Mouse (Mus musculus) megakaryocyte, adult 5-6 weeks (primary cell): ENCODE results near the gene Skida1. TPM values are rescaled to one million over a fixed set of nuclear protein-coding genes. Genes with fewer than 3 reads are reported as not detected.

Experiments used
- ATAC-seq: 2 replicates; pipeline ENCODE4 v1.8.0; 2016; ENCODE audit warnings: mild to moderate bottlenecking, inconsistent platforms; ENCODE audit not compliant: poor library complexity, severe bottlenecking
- total RNA-seq, 2 experiments: library from RNA; stranded (forward) in 1 of 2; stranded (reverse) in 1 of 2; fragments of 153-499, 151-499 nt in 1 of 2; fragments of 221-1000, 200-1000 nt in 1 of 2; gene quantifications; 2 replicates each; pipeline versions ENCODE4 v1.2.3 to v1.2.4; 2015 to 2017

Gene Skida1
- total RNA-seq (2015), result 0.09 TPM in 1 of 2 replicates, not detected in the other
- not detected in 2 replicates for total RNA-seq (2017)

GRCm38 (mm10) chr2:18048453-18049075, at the start of gene Skida1:
Gene Skida1, minus strand, starts transcription at chr2:18049051.
- ATAC-seq, result no peak

GRCm38 (mm10) chr2:18095804-18096203, 47.0 kb upstream of the Skida1 start:
- ATAC-seq, result no peak

GRCm38 (mm10) chr2:18094319-18094718, 45.5 kb upstream of the Skida1 start:
- ATAC-seq, result no peak

DNA sequence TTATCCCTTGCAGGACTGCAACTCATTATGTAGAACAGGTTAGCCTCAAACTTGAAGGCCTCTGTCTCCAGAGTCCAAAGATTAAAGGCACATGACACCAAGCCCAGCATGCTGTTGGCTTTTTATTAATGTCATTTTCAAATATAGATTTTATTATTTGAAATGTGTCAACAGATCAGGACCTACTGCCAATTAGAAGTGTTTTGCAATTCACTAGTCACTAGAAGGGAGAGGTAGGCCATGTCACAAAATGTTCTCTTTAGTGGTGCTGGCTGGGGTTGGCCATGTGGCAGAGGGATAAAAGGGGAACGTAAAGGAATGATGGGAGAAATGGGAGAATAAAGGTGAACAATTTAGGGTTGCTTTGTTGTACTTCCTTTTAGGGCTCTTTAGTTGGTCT, 45.0 kb upstream of the Skida1 start:
- no peak for ATAC-seq

GRCm38 (mm10) chr2:18087695-18088094, 38.8 kb upstream of the Skida1 start:
- ATAC-seq, result peak; percentile 54; the same call in 1 of the 2 replicates

DNA sequence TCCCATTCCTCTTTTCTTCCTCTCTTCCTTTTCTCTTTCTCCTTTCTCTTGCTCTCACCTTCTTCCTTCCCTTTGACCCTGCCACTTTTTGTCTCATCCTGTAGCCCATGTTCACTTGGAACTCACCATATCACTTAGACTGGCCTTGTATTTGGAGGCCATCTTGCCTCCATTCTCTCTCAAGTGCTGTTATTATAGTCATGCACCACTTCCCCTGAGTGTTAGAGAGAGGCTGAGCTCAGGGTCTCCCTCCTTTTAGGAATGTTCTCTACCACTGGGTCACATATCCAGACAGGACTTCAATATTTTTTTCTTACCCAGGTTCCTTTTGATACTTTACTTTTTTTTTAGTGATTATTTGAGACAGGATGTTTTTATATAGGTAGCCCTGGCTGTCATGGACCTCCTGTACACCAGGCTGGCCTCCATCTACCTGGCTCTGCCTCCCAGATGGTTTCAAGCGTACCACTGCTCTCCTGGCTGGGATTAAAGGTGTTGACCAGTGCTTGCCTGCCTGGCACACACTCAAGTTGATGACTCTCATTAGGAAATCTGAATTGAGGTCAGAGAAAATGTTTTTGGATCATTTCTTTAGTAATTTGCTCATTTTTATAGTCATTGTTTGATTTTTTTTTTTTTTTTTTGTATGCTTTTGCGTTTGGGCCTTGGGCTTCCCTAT, 31.5 kb upstream of the Skida1 start:
- no peak for ATAC-seq

- ATAC-seq, result no peak
Observed at GRCm38 (mm10) chr2:18071947-18072346, 23.1 kb upstream of the Skida1 start.

DNA sequence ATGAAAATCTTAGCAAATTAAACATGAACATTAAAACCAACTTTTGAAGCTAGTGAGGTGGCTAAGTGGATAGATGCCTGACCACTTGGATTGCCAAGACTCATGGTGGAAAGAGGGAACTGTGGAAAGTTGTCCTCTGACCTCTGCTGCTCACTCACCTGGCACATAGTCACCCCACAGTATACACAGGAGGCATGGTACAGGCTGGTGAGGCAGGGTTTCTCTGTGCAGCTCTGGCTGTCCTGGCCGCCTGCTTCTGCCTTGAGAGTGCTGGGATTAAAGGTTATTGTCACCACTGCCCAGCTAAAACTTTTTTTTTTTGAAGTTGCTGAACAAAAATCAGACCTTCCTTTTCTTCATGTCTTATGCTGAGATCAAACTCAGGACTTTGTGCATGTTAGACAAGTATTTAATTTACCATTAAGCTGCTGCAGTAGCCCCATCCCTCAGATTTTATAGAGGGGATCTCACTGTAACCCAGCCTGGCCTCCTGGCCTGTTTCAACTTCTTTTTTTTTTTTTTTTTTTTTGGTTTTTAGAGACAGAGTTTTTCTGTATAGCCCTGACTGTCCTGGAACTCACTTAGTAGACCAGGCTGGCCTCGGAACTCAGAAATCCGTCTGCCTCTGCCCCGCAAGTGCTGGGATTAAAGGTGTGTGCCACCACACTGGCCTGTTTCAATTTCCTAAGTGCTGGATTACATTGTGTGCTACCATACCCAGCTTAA, 19.4 kb upstream of the Skida1 start:
- ATAC-seq, result no peak

DNA sequence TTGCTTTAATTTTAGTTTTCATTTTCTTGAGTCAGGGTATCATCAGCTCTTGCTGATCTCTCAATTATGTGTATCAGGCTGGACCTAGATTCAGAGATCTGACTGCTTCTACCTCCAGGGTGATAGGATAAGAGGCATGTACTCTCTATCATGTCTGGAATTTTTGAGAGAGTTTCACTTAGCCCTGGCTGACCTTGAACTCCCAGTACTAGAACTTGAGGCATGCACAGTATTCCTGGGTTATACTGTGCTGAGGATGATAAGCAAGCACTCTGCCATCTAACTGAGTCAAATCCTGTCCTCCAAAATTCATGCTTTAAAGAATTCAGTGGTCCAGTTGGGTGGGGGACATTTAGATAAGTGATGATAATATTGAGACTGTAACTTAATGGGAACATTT, 17.6 kb upstream of the Skida1 start:
- ATAC-seq, result no peak

- no peak for ATAC-seq
Observed at GRCm38 (mm10) chr2:18065708-18066030, 16.8 kb upstream of the Skida1 start.

DNA sequence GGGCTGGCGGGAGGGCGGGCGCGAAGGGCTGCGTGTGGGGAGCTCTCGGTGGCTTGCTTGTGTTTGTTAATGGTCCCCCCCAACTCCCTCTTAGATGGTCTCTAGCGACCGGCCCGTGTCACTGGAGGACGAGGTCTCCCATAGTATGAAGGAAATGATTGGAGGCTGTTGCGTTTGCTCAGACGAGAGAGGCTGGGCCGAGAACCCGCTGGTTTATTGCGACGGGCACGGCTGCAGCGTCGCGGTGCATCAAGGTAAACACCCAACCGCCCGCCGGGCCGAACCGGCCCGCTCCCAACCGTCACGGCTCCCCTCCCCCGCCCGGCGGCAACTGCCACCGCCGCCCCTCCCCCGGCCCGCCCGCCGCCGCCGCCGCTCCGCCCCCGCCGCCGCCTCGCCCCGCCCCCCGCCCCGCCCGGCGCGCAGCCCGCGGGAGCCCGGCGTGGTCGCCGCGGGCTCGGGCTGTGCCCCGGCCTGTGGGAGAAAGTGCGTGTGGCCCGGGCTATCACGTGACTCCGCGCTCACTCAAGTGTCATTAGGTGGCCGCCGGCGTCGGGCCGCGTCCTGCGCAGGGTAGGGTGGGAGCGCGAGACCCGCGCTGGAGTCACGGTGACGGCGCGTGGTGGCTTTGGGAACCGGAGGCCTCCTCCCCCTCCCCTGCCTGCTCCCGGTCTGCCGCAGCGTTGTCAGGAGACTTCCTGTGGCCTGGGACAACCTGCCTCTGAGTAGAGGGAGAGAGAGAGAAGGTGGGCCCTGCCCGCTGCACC, 16.3 kb upstream of the Skida1 start:
- ATAC-seq, result peak; percentile 54

- ATAC-seq, result peak; percentile 89
Observed at GRCm38 (mm10) chr2:18064356-18064858, 15.6 kb upstream of the Skida1 start.

GRCm38 (mm10) chr2:18063763-18064251, 15.0 kb upstream of the Skida1 start:
- ATAC-seq, result peak; percentile 43

DNA sequence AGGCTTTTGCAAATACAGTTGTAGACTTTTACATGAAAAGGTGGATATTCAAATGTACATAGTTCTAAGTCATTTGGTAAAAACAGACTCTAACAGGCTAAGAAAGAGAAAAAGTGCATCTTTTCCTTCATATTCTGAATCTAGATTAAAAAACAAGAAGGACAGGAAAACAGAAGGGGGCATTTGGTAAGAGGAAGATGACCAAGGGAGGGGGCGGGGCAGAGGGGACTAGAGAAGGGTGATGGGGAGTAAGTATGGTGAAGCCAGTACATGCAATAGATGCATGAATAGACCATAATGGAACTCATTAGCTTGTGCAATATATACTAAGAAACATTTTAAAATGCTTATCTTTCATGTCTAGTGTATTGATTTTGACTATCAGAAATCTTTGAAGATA, 11.5 kb upstream of the Skida1 start:
- no peak for ATAC-seq

DNA sequence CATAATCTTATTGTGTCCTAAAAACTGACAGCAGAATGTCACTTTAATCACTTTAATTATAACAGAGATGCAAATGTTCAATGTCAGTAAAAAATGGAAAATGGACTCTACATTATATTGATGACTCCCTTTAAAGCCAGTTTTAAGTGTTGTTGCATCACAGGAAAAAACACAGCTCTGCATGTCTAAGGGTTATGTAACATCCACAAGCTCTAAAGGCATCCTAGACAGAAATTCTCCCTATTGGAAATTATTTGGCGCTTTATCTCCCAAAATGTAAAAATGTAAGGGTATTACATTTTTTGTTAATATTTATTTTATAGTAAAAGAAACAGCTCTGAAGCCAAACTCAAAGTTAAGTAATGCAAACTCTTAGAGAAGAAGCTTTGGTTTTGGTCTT, 11.0 kb upstream of the Skida1 start:
- no peak for ATAC-seq

GRCm38 (mm10) chr2:18059063-18059462, 10.2 kb upstream of the Skida1 start:
- ATAC-seq, result no peak

DNA sequence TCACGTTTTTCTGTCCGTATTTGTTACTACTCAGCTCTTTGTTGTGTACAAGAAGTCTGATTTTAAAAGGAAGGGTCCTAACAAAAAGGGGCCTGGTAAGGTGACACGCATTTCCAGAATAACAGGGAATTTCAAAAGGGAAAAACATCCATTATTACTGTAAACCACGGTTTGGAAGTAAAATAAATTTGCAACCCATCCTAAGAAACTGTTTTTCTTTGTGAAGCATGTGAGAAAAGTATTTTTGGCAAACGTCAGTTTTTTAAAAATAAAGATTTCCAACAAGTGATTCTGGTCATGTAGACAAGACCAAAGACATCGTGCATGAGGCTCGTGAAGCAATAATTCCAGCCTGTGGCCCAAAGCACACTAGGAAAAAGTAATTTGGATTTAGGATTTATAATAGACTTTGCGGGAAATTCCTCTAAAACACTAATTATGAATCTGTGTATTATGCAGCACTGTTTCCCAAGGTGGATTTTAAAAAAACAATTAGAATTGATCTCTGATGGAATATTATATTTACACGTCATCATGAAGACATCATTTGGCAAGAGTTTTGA, 9.4 kb upstream of the Skida1 start:
- no peak for ATAC-seq

GRCm38 (mm10) chr2:18057336-18058145, 8.7 kb upstream of the Skida1 start:
- peak; percentile 51 for ATAC-seq

DNA sequence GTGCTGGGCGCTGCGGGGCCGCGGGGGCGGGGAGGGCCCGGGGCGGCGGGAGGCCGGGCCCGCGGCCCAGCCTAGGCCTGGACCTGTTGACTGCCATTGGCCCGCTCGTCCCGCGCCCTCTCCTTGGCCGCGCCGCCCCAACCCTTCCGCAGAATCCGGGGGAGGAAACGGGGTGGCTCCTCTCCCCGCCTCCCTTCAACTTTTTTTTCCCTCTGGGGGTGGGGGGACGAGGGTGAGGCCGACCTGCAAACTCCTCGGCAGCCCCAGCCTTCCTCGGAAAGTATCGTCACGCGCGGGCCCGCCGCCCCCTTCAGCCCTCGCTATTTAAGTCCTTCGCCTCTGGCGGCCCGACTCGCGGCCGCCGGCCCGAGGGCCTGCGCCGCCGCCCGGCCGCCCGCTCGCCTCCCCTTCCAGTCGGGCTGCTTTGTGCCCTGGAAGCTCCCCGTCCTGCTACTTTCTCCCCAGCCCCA, 8.0 kb upstream of the Skida1 start:
- ATAC-seq, result peak; percentile 84
